Mouse (Mus musculus): ENCODE data around the gene Hoxc6. TPM values are rescaled to one million over a fixed set of nuclear protein-coding genes. Genes with fewer than 3 reads are reported as not detected.

Gene Hoxc6
- polyA plus RNA-seq, 2 experiments = 2.5 to 10.4 TPM

- H3K27ac ChIP-seq (replicated peaks; ENCODE audit: low read depth, low read length) = no peak overlapping the region
- no peaks in the 10 kb centered on the region for H3K36me3 ChIP-seq (ENCODE audit: control insufficient read depth, insufficient read depth, low read length)
- no peak overlapping the region for H3K4me2 ChIP-seq (replicated peaks; ENCODE audit: low read depth, low read length, severe bottlenecking)
- TF ChIP-seq POLR2A (IDR thresholded peaks at IDR 0.05; ENCODE audit: borderline replicate concordance, extremely low read depth, insufficient read depth, insufficient read length) = no peak
- WGBS = 16% methylated on average over 3 of the region's 3 CpGs
- DNase-seq (ENCODE audit: low spot score) (no peak), ATAC-seq (ENCODE audit: low FRiP score, low read depth) (no peak)
- no peak overlapping the region for H3K9ac ChIP-seq (ENCODE audit: low read depth, low read length, severe bottlenecking)
- peaks cover 98% of the 10 kb centered on the region for H3K27me3 ChIP-seq (ENCODE audit: control insufficient read depth, insufficient read depth, low read length)
- H3K9me3 ChIP-seq (ENCODE audit: control insufficient read depth, low read length) = no peaks in the 10 kb centered on the region
- peaks cover 4% of the 10 kb centered on the region for H3K4me1 ChIP-seq (ENCODE audit: control insufficient read depth, insufficient read depth, low read length)
- H3K4me3 ChIP-seq (replicated peaks; ENCODE audit: low read length) = no peak overlapping the region
Observed at GRCm38 (mm10) chr15:102984925-102985324, 13.1 kb upstream of the Hoxc6 start.

- DNase-seq (ENCODE audit: low spot score) = peak; percentile 96
- 4% methylated on average over 21 of the region's 21 CpGs for WGBS
- ATAC-seq (ENCODE audit: low FRiP score, low read depth) = peak; percentile 39; the same call in 1 of the 2 replicates
- Histone ChIP-seq H3K9me3 (ENCODE audit: control insufficient read depth, low read length) (no peaks in the 10 kb centered on the region), H3K27me3 (ENCODE audit: control insufficient read depth, insufficient read depth, low read length) (peaks cover 96% of the 10 kb centered on the region), H3K27ac (replicated peaks; ENCODE audit: low read depth, low read length) (no peak overlapping the region), H3K4me1 (ENCODE audit: control insufficient read depth, insufficient read depth, low read length) (no peaks in the 10 kb centered on the region), H3K4me2 (replicated peaks; ENCODE audit: low read depth, low read length, severe bottlenecking) (no peak overlapping the region), H3K4me3 (replicated peaks; ENCODE audit: low read length) (no peak overlapping the region), H3K9ac (ENCODE audit: low read depth, low read length, severe bottlenecking) (no peak overlapping the region), H3K36me3 (ENCODE audit: control insufficient read depth, insufficient read depth, low read length) (no peaks in the 10 kb centered on the region)
- no peak for TF ChIP-seq POLR2A (IDR thresholded peaks at IDR 0.05; ENCODE audit: borderline replicate concordance, extremely low read depth, insufficient read depth, insufficient read length)
Observed at GRCm38 (mm10) chr15:102987124-102987833, 10.8 kb upstream of the Hoxc6 start.

DNA sequence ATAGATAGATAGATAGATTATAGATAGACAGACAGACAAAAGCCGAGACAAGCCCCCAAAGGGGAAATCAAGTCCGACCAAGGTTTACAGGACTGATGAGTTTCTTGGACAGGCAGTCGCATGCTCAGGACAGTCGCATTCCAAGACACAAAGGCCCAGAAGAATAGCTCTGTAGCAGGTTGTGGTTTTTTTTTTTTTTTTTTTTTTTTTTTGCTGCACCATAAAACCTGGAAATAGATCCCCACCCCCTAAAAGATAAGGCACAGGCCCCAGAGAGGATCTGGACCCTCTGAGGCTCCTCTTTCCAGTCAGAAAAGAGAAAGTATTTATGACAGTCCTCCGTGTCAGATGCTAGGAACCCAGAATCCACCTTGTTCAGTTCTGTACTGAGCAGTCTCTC, 10.0 kb upstream of the Hoxc6 start:
- peaks cover 94% of the 10 kb centered on the region for H3K27me3 ChIP-seq (ENCODE audit: control insufficient read depth, insufficient read depth, low read length)
- TF ChIP-seq POLR2A (IDR thresholded peaks at IDR 0.05; ENCODE audit: borderline replicate concordance, extremely low read depth, insufficient read depth, insufficient read length) = no peak
- H3K4me1 ChIP-seq (ENCODE audit: control insufficient read depth, insufficient read depth, low read length) = no peaks in the 10 kb centered on the region
- H3K4me2 ChIP-seq (replicated peaks; ENCODE audit: low read depth, low read length, severe bottlenecking) = no peak overlapping the region
- WGBS = 41% methylated on average over 5 of the region's 5 CpGs
- no peak overlapping the region for H3K9ac ChIP-seq (ENCODE audit: low read depth, low read length, severe bottlenecking)
- H3K27ac ChIP-seq (replicated peaks; ENCODE audit: low read depth, low read length) = no peak overlapping the region
- H3K9me3 ChIP-seq (ENCODE audit: control insufficient read depth, low read length) = no peaks in the 10 kb centered on the region
- no peaks in the 10 kb centered on the region for H3K36me3 ChIP-seq (ENCODE audit: control insufficient read depth, insufficient read depth, low read length)
- H3K4me3 ChIP-seq (replicated peaks; ENCODE audit: low read length) = no peak overlapping the region
- DNase-seq (ENCODE audit: low spot score) (no peak), ATAC-seq (ENCODE audit: low FRiP score, low read depth) (no peak)

GRCm38 (mm10) chr15:102990461-102991397, 7.3 kb upstream of the Hoxc6 start, which contains the start of gene Hoxc8:
Gene Hoxc8 (plus strand): TSS chr15:102990607.
- DNase-seq (ENCODE audit: low spot score) (no peak), ATAC-seq (ENCODE audit: low FRiP score, low read depth) (no peak)
- Histone ChIP-seq H3K27me3 (ENCODE audit: control insufficient read depth, insufficient read depth, low read length) (peaks cover 94% of the 10 kb centered on the region), H3K36me3 (ENCODE audit: control insufficient read depth, insufficient read depth, low read length) (no peaks in the 10 kb centered on the region), H3K4me2 (replicated peaks; ENCODE audit: low read depth, low read length, severe bottlenecking) (peak within 1 kb of the TSS; percentile 50), H3K27ac (replicated peaks; ENCODE audit: low read depth, low read length) (no peak within 1 kb of the TSS), H3K4me3 (replicated peaks; ENCODE audit: low read length) (peak within 1 kb of the TSS; percentile 34), H3K9me3 (ENCODE audit: control insufficient read depth, low read length) (no peaks in the 10 kb centered on the region), H3K4me1 (ENCODE audit: control insufficient read depth, insufficient read depth, low read length) (no peaks in the 10 kb centered on the region), H3K9ac (ENCODE audit: low read depth, low read length, severe bottlenecking) (peak within 1 kb of the TSS; percentile 41; the same call in 1 of the 2 replicates)
- TF ChIP-seq POLR2A (IDR thresholded peaks at IDR 0.05; ENCODE audit: borderline replicate concordance, extremely low read depth, insufficient read depth, insufficient read length) = no peak
- 3% methylated on average over 67 of the region's 69 CpGs for WGBS

GRCm38 (mm10) chr15:102991782-102992181, 6.3 kb upstream of the Hoxc6 start:
- no peak for DNase-seq (ENCODE audit: low spot score)
- Histone ChIP-seq H3K4me3 (replicated peaks; ENCODE audit: low read length) (no peak overlapping the region), H3K4me1 (ENCODE audit: control insufficient read depth, insufficient read depth, low read length) (no peaks in the 10 kb centered on the region), H3K9me3 (ENCODE audit: control insufficient read depth, low read length) (no peaks in the 10 kb centered on the region), H3K27ac (replicated peaks; ENCODE audit: low read depth, low read length) (no peak overlapping the region), H3K9ac (ENCODE audit: low read depth, low read length, severe bottlenecking) (no peak overlapping the region), H3K36me3 (ENCODE audit: control insufficient read depth, insufficient read depth, low read length) (no peaks in the 10 kb centered on the region), H3K4me2 (replicated peaks; ENCODE audit: low read depth, low read length, severe bottlenecking) (no peak overlapping the region), H3K27me3 (ENCODE audit: control insufficient read depth, insufficient read depth, low read length) (peaks cover 94% of the 10 kb centered on the region)
- no peak for TF ChIP-seq POLR2A (IDR thresholded peaks at IDR 0.05; ENCODE audit: borderline replicate concordance, extremely low read depth, insufficient read depth, insufficient read length)
- ATAC-seq (ENCODE audit: low FRiP score, low read depth) = no peak
- WGBS = 18% methylated on average over 7 of the region's 7 CpGs
